Mouse (Mus musculus) kidney, adult 2 months (tissue): ENCODE results near the gene Ugt1a5.

Experiments used
- CTCF ChIP-seq: fragments of 200-500 bp; conservative IDR thresholded peaks from 2 replicates; pipeline ENCODE4 v1.5.1; 2011; ENCODE audit warnings: low read depth, mild to moderate bottlenecking, control low read depth, low read length, moderate library complexity, mixed read lengths; ENCODE audit not compliant: insufficient read depth, insufficient read length
- POLR2A ChIP-seq: fragments of 200-500 bp; IDR thresholded peaks from one replicate; pipeline ENCODE4 v1.6.1; 2011; ENCODE audit warnings: low read depth, low read length, control low read depth

DNA sequence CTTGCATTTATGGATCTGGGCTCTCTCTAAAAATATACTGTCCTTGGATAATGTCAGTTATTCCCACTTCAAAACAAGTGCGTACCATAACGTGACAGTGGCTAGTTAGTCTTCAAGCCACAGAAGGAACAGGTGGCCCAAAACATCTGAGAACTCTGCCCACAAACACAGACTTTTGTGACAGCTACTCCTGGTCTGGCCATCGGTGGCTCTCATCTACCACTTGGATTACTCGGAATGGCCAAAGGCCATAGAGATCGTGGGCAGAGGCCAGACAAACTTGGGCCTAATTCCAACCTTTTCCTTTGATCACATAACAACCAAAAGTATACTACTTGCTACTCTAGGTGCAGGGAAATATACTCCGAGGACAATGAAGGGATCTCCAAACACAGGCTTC is 102.3 kb downstream of the Ugt1a5 start:
- no peak for TF ChIP-seq CTCF
- TF ChIP-seq POLR2A: no peak
